Mouse (Mus musculus): ENCODE results near the gene Dennd1b. TPM values are rescaled to one million over a fixed set of nuclear protein-coding genes. Genes with fewer than 3 reads are reported as not detected.

Gene Dennd1b
- polyA plus RNA-seq, 1 experiment from 2014 or later, result 11.1 TPM

DNA sequence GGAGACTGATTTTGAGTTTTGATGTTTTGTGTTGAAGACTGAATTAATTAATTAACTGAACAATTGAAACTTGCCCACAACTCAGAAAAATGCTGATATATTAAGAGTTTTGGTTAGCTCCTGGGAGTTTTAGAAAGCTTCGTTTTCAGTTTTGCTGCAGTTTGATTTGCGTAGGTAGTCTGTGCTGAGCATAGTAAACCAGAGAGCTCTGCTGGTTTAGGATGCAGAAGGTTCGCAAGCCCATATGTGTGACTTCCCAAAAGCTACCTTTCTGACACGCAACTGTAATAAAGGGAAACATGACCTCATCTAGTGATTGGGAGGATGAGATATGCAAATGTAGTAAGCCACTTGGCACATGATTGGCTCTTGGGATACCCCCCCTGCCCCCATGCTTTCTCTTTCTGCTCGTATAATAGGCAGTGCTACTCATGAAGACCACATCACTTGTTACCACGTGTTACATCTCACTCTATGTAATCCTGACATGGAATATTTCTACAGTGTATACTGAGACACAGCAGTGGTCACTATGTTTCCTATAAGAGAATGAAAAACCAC lies 23.6 kb upstream of the Dennd1b start:
- H3K36me3 ChIP-seq, result no peaks in the 10 kb centered on the region
- H3K4me3 ChIP-seq, result no peak overlapping the region
- no peaks in the 10 kb centered on the region for H3K27me3 ChIP-seq
- 73% methylated on average over 6 of the region's 6 CpGs for WGBS
- no peak for ATAC-seq (ENCODE audit: low FRiP score)
- no peak overlapping the region for H3K9ac ChIP-seq
- no peak overlapping the region for H3K27ac ChIP-seq
- H3K9me3 ChIP-seq, result no peaks in the 10 kb centered on the region
- no peak overlapping the region for H3K4me2 ChIP-seq
- no peaks in the 10 kb centered on the region for H3K4me1 ChIP-seq (replicated peaks)

DNA sequence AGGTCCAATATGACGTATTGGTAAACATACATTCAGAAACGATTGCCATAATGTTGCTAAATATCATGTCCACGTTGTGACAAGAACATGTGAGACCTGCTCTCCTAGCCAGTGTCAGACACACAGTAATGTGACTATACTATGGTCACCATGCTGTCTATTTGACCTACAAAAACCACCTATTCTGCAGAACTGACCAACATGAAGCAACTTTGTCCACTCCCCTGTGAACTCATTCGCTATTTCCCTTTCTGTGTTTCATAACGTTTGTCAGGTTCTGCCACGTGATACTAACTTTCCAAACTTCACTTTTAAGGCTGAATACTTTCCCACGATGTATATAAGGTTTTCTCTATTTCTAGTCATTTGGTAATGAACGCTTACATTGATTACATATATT lies 22.8 kb upstream of the Dennd1b start:
- Histone ChIP-seq H3K27ac (no peak overlapping the region), H3K27me3 (no peaks in the 10 kb centered on the region), H3K4me3 (no peak overlapping the region), H3K9ac (no peak overlapping the region), H3K9me3 (no peaks in the 10 kb centered on the region), H3K4me1 (replicated peaks) (no peaks in the 10 kb centered on the region), H3K4me2 (no peak overlapping the region), H3K36me3 (no peaks in the 10 kb centered on the region)
- ATAC-seq (ENCODE audit: low FRiP score), result no peak
- 91% methylated on average over 8 of the region's 8 CpGs for WGBS

DNA sequence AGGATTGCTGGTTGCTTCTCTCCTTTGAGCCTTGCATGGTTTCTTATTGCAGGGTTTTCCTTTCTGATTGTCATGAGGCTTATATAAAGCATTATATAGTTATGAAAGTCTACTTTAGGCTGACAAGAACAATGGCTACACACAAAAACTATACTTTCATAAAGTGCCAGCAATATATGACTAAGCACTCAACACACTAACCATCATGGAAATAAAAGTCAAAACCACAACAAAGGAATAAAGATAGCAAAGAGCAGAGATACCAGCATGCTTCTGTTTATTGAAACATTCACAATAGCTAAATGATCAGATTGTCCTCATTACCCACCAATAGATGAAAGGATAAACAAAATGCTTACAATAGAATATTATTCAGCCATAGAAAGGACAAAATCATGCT lies 11.1 kb upstream of the Dennd1b start:
- Histone ChIP-seq H3K36me3 (no peaks in the 10 kb centered on the region), H3K4me3 (no peak overlapping the region), H3K27me3 (no peaks in the 10 kb centered on the region), H3K9me3 (no peaks in the 10 kb centered on the region), H3K9ac (no peak overlapping the region), H3K4me1 (replicated peaks) (no peaks in the 10 kb centered on the region), H3K27ac (no peak overlapping the region), H3K4me2 (no peak overlapping the region)
- ATAC-seq (ENCODE audit: low FRiP score), result no peak

DNA sequence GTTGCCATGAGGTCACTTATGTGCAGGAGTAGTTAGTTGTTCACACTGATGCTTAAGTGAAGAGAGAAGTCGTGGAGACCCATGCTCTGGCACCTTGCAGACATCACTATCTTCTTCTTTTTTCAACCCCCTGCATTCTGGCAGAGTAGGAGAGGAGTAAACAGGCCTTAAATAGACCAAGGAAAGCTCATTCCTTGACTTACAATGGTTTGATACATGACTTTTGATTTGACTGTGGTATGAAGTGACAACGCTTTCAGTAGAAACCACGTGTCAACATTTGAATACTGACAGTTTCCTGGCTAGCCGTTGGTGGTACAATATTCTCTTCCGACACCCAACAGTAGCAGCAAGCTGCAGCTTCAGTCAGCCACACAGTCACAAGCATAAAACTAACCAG lies 8.3 kb upstream of the Dennd1b start:
- Histone ChIP-seq H3K27me3 (no peaks in the 10 kb centered on the region), H3K4me2 (no peak overlapping the region), H3K9me3 (no peaks in the 10 kb centered on the region), H3K36me3 (no peaks in the 10 kb centered on the region), H3K27ac (no peak overlapping the region), H3K4me3 (no peak overlapping the region), H3K9ac (no peak overlapping the region), H3K4me1 (replicated peaks) (no peaks in the 10 kb centered on the region)
- ATAC-seq (ENCODE audit: low FRiP score), result no peak
- WGBS, result 91% methylated on average over 5 of the region's 5 CpGs

DNA sequence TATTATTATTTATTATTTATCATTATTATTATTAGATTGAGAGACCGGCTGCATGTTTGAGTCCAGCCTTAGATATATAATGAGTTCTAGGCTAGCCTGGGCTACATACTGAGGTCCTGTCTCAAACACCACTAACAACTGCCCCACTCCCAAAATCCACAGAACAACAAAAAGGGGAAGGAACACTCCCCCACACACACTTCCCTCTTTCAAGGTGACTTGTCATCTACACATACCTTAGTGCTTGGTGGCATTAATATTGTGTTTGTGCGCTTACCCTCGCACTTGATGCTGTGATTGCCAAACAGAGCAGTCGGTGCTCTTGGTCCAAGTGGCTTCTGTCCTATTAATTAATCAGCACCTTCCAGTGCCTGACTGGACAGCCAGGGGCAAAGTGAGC lies 7.8 kb upstream of the Dennd1b start:
- Histone ChIP-seq H3K27ac (no peak overlapping the region), H3K9ac (no peak overlapping the region), H3K9me3 (no peaks in the 10 kb centered on the region), H3K27me3 (no peaks in the 10 kb centered on the region), H3K4me2 (no peak overlapping the region), H3K4me3 (no peak overlapping the region), H3K36me3 (no peaks in the 10 kb centered on the region), H3K4me1 (replicated peaks) (no peaks in the 10 kb centered on the region)
- no peak for ATAC-seq (ENCODE audit: low FRiP score)
- WGBS, result 94% methylated on average over 4 of the region's 4 CpGs

DNA sequence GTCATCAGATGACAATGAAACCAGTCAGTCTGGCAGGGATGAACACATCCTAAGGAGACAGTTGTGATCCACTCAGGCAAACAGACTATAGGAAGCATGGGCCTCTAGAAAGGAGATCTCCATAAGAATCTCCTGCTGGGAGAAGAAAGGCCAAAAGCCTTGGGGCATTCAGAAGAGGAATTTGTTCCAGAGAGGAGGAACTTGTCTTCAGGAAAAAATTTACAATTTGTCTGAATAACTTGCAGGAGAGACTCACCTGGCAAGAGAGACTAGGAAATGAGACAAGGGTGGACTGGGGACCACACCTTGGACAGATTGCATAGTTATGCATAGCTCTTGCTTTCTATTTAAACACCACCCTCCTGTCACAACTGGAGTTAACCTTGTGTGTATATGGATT lies 6.7 kb upstream of the Dennd1b start:
- Histone ChIP-seq H3K9me3 (no peaks in the 10 kb centered on the region), H3K4me3 (no peak overlapping the region), H3K27me3 (no peaks in the 10 kb centered on the region), H3K4me1 (replicated peaks) (no peaks in the 10 kb centered on the region), H3K36me3 (no peaks in the 10 kb centered on the region), H3K9ac (no peak overlapping the region), H3K27ac (no peak overlapping the region), H3K4me2 (no peak overlapping the region)
- ATAC-seq (ENCODE audit: low FRiP score), result no peak

DNA sequence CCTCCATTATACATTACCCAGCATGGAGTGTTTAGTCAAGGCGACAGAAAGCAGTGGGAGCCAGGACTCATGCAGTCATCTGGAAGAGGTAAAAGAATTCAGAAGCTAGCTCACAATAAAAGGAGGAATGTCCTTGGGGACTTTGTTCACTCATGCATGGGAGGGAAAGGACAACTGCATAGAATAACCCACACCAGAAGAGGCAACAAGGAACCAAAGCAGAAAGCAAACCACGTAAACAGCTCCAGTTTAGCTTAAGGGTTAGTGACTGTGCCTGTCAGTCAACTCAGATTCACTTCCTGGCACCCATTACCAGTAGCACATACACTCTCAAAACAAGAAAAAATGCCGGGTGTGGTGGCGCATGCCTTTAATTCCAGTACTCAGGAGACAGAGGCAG lies 6.1 kb upstream of the Dennd1b start:
- 37% methylated on average over 4 of the region's 4 CpGs for WGBS
- Histone ChIP-seq H3K27ac (no peak overlapping the region), H3K36me3 (no peaks in the 10 kb centered on the region), H3K27me3 (no peaks in the 10 kb centered on the region), H3K4me2 (no peak overlapping the region), H3K9ac (no peak overlapping the region), H3K9me3 (no peaks in the 10 kb centered on the region), H3K4me3 (no peak overlapping the region), H3K4me1 (replicated peaks) (no peaks in the 10 kb centered on the region)
- no peak for ATAC-seq (ENCODE audit: low FRiP score)

DNA sequence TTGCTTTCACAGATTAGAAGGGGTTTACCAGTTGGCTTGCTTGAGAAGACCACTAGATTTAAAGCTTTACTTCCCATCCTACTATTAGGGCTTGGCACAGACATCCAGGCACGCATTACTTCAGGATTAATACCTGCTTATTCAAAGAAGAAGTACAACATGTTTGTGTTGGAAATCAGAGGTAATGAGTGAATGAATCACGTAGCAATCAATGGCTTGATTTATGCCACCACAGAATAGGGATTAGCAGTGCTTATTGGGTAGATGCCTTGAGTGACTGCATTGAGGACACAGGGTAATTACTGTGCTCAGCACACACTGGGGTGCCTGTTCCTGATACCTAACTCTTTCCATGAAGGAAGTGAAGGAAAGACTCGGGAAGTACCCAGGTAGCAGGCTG lies 4.4 kb upstream of the Dennd1b start:
- no peak overlapping the region for H3K4me3 ChIP-seq
- peaks cover 5% of the 10 kb centered on the region for H3K4me1 ChIP-seq (replicated peaks)
- H3K36me3 ChIP-seq, result no peaks in the 10 kb centered on the region
- ATAC-seq (ENCODE audit: low FRiP score), result no peak
- H3K9ac ChIP-seq, result no peak overlapping the region
- no peaks in the 10 kb centered on the region for H3K27me3 ChIP-seq
- 82% methylated on average over 3 of the region's 3 CpGs for WGBS
- no peak overlapping the region for H3K4me2 ChIP-seq
- no peaks in the 10 kb centered on the region for H3K9me3 ChIP-seq
- no peak overlapping the region for H3K27ac ChIP-seq

DNA sequence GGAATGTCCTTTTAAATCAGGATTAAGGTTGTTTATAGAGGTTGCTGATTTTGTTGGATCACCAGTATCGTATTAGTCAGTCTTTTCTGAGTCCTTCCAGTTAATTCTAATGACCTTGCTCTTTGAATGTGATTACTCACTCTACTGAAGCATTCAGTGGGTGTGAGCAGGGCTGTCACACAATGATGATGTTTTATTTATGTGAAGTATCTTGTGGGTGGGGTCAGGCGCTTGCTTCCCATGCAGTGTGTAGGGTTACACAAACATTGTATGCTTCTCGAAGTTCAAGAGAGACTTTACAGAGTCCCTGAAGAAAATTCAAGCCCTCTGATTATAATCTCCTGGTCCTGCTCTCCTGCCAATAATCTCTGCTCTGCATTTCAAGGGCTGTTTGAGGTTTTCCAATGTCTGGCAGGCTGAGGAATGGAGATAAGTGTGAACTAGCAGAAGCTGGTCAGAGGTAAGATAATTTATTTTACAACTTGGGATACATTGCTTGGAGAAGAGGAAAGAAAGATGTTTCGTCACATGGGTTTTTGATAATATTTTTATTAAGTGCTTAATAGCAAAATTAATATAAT lies 3.2 kb upstream of the Dennd1b start:
- 74% methylated on average over 4 of the region's 4 CpGs for WGBS
- peaks cover 8% of the 10 kb centered on the region for H3K4me1 ChIP-seq (replicated peaks)
- no peak overlapping the region for H3K4me2 ChIP-seq
- H3K9ac ChIP-seq, result no peak overlapping the region
- ATAC-seq (ENCODE audit: low FRiP score), result no peak
- H3K9me3 ChIP-seq, result no peaks in the 10 kb centered on the region
- no peak overlapping the region for H3K27ac ChIP-seq
- no peak overlapping the region for H3K4me3 ChIP-seq
- H3K27me3 ChIP-seq, result no peaks in the 10 kb centered on the region
- no peaks in the 10 kb centered on the region for H3K36me3 ChIP-seq

DNA sequence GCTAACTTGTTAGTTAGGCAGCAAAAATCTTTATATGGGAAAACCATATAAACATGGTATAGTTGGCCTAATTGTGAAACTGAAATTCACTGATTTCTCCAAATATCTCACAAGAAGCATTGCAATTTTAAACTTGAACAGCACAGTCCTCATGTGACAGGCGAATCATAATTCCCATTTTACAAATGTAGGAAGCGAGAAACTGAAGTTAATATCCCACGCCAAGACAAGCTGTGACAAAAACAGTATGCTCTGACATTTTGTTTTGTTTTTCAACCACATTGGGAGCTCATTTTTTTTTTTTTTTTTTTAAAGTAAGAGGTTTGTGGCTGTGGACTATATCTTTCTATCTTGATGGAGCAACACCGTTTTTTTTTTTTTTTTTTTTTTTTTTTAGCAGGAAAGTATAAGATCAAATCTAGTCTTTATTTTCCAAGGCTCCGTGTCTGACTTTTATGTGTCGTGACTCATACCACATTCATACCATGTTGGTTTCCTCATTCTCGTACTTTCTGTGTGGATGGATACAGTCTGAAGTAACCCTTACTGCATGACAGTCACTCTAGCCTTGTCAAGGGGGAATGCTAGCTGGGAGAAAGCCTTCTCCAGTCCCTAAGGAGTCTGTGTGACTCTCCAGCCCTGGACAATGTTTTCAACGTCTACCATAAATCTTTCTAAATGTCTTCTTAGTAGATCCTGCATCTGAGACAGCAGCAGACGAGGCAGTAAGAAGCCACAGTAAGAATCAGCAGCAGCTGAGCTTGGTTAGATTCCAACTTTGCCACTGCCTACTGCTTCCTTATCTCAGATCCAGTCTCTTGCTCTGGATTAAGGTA lies 751 bp upstream of the Dennd1b start:
- H3K4me1 ChIP-seq (replicated peaks), result peaks cover 8% of the 10 kb centered on the region
- no peaks in the 10 kb centered on the region for H3K27me3 ChIP-seq
- peak overlapping the region; percentile 81 for H3K4me3 ChIP-seq
- peak overlapping the region; percentile 93; the same call in 1 of the 2 replicates for H3K27ac ChIP-seq
- H3K9ac ChIP-seq, result peak overlapping the region; percentile 94
- no peaks in the 10 kb centered on the region for H3K9me3 ChIP-seq
- ATAC-seq (ENCODE audit: low FRiP score), result no peak
- H3K36me3 ChIP-seq, result 0 out of 2 replicates have a peak, but pooled peaks cover 6% of the 10 kb centered on the region
- H3K4me2 ChIP-seq, result peak overlapping the region; percentile 70
- WGBS, result 59% methylated on average over 9 of the region's 9 CpGs

DNA sequence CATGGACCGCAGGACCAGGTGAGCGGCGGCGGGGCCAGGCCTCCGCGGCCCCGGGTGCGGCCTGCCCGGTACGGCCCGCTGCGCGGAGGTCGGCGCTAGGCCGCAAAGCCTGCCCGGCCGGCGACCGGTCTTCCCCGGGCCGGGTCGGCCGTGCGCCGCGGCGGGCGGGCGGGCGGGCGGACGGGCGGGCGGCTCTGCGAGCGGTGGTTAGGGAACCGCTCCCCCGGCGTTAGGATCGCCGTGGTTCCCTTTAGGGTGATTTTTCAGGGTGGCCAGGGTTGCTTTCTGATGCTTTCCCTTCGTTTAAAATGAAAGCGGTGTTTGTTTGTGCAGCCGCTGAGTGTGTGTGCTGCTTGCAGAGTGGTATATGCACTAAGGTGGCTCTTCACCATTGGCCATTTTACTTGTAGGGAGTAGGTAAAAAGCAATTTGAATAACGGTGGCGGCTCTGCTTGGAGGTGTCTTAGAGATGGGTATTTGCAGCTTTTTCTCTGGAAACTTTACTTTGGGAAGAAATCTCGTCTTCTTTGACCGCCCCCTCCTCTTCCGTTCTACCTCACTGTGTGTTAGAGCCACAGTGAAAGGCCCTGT lies 728 bp downstream of the Dennd1b start:
- H3K27ac ChIP-seq, result peak overlapping the region; percentile 93
- ATAC-seq (ENCODE audit: low FRiP score), result peak; percentile 91
- peak overlapping the region; percentile 70 for H3K4me2 ChIP-seq
- 0% methylated on average over 15 of the region's 50 CpGs for WGBS
- H3K4me3 ChIP-seq, result peak overlapping the region; percentile 81
- H3K27me3 ChIP-seq, result no peaks in the 10 kb centered on the region
- H3K9me3 ChIP-seq, result no peaks in the 10 kb centered on the region
- 0 out of 2 replicates have a peak, but pooled peaks cover 12% of the 10 kb centered on the region for H3K36me3 ChIP-seq
- peak overlapping the region; percentile 94 for H3K9ac ChIP-seq
- H3K4me1 ChIP-seq (replicated peaks), result peaks cover 8% of the 10 kb centered on the region

DNA sequence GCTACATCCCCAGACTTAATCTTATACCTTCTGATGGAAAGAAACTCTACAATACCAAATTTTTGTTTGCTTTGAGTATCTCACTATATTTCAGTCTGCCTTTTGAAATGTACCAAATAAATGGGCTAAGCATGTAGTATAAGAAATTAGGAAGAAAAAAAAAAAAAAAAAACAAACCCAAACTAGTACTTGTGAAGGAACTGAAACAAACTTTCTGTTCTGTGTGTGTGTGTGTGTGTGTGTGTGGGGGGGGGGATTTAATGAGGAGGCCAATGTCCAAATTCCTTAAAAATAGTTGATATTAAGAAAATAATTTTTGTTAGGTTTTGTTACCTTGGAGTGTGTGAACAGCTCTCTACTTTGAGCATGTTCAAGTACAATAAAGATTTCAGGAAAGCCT lies 1.8 kb downstream of the Dennd1b start:
- Histone ChIP-seq H3K27me3 (no peaks in the 10 kb centered on the region), H3K9me3 (no peaks in the 10 kb centered on the region), H3K4me2 (no peak overlapping the region), H3K4me1 (replicated peaks) (peaks cover 8% of the 10 kb centered on the region), H3K9ac (no peak overlapping the region), H3K4me3 (no peak overlapping the region), H3K27ac (no peak overlapping the region), H3K36me3 (0 out of 2 replicates have a peak, but pooled peaks cover 12% of the 10 kb centered on the region)
- ATAC-seq (ENCODE audit: low FRiP score), result no peak

All from hindbrain, embryonic 13.5 days (tissue).